Mouse (Mus musculus): ENCODE results near the gene Megf6. TPM values are rescaled to one million over a fixed set of nuclear protein-coding genes. Genes with fewer than 3 reads are reported as not detected.
A peak's percentile ranks its signal among the peaks of the same experiment; 100 is the strongest.

Megf6 gene
- polyA plus RNA-seq, 1 experiment from 2014 or later: 1.9 TPM

DNA sequence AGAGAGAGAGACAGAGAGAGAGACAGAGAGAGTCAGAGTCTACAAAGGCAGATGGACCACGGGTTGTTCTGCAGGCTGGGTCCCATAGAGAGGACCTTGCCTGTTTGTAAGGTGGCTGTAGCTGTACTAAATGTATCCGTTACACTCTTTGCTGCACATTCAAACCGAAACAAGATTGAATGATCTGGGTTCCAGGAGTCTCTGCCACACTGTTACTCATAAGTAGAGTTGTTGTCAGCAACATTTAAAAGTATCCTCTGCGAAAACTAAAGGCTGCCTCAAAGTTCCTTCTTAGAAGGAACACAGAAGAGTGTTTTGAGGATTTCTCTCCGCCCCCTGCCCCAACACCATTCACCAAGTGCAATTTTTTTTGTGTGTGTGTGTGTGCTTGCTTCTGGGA is 33.4 kb upstream of the Megf6 start:
- H3K4me1 ChIP-seq (ENCODE audit: control insufficient read depth, low read depth, low read length): peaks cover 13% of the 10 kb centered on the region
- no peak for ATAC-seq (ENCODE audit: low read depth)
- H3K36me3 ChIP-seq (ENCODE audit: control insufficient read depth, insufficient read depth): no peaks in the 10 kb centered on the region
- no peak overlapping the region for H3K4me3 ChIP-seq (ENCODE audit: low read depth, low read length)
- no peaks in the 10 kb centered on the region for H3K9me3 ChIP-seq (replicated peaks; ENCODE audit: control insufficient read depth, low read length)
- no peak overlapping the region for H3K27ac ChIP-seq (ENCODE audit: low read length)
- no peak overlapping the region for H3K4me2 ChIP-seq (ENCODE audit: low read depth, low read length)
- H3K9ac ChIP-seq (ENCODE audit: low read depth, low read length): no peak overlapping the region
- peaks cover 72% of the 10 kb centered on the region for H3K27me3 ChIP-seq (ENCODE audit: control insufficient read depth, insufficient read depth, low read depth, low read length)
- WGBS (ENCODE audit: insufficient replicate concordance): 37% methylated on average over 5 of the region's 5 CpGs

DNA sequence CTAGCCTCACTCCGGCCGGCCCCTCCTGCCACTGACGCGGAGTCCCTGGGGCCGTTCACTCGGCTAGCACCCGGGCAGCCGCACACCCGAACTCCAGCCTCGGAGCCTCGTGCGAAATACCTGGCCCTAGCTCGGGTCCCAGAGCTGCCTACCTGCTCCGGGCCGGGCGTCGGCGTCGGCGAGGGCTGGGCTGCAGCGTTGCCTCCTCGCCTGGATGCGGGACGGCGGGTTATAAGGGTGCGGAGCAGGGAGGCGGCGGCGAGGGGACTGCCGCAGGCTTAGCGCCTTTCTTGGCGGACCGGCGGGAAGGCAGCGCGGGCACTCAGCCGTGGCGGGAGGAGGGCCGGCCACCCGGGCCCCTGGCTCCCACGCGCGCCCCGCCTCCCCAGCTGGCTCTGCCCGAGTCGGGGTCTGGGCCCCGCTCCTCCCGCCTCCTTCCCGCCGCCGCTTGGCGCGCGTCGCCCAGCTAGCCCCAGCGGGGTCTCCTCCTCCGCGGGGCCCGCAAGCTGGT is 30.8 kb upstream of the Megf6 start:
- Histone ChIP-seq H3K27me3 (ENCODE audit: control insufficient read depth, insufficient read depth, low read depth, low read length) (peaks cover 65% of the 10 kb centered on the region), H3K27ac (ENCODE audit: low read length) (no peak overlapping the region), H3K9me3 (replicated peaks; ENCODE audit: control insufficient read depth, low read length) (no peaks in the 10 kb centered on the region), H3K4me3 (ENCODE audit: low read depth, low read length) (peak overlapping the region; percentile 49), H3K36me3 (ENCODE audit: control insufficient read depth, insufficient read depth) (no peaks in the 10 kb centered on the region), H3K4me1 (ENCODE audit: control insufficient read depth, low read depth, low read length) (peaks cover 24% of the 10 kb centered on the region), H3K4me2 (ENCODE audit: low read depth, low read length) (peak overlapping the region; percentile 59), H3K9ac (ENCODE audit: low read depth, low read length) (no peak overlapping the region)
- WGBS (ENCODE audit: insufficient replicate concordance): under 1% methylated on average over 59 of the region's 59 CpGs
- no peak for ATAC-seq (ENCODE audit: low read depth)

DNA sequence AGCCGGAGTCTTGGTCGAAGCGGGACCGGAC is 30.5 kb upstream of the Megf6 start, which contains the start of gene Trp73:
Gene Trp73, minus strand, starts transcription at position 27 of the 31 bp plus-strand sequence.
- H3K27ac ChIP-seq (ENCODE audit: low read length): no peak within 1 kb of the TSS
- no peaks in the 10 kb centered on the region for H3K36me3 ChIP-seq (ENCODE audit: control insufficient read depth, insufficient read depth)
- peak within 1 kb of the TSS; percentile 59 for H3K4me2 ChIP-seq (ENCODE audit: low read depth, low read length)
- peaks cover 65% of the 10 kb centered on the region for H3K27me3 ChIP-seq (ENCODE audit: control insufficient read depth, insufficient read depth, low read depth, low read length)
- H3K4me3 ChIP-seq (ENCODE audit: low read depth, low read length): peak within 1 kb of the TSS; percentile 49
- 0% methylated on average over 4 of the region's 4 CpGs for WGBS (ENCODE audit: insufficient replicate concordance)
- H3K9ac ChIP-seq (ENCODE audit: low read depth, low read length): no peak within 1 kb of the TSS
- H3K4me1 ChIP-seq (ENCODE audit: control insufficient read depth, low read depth, low read length): peaks cover 24% of the 10 kb centered on the region
- no peak for ATAC-seq (ENCODE audit: low read depth)
- H3K9me3 ChIP-seq (replicated peaks; ENCODE audit: control insufficient read depth, low read length): no peaks in the 10 kb centered on the region

DNA sequence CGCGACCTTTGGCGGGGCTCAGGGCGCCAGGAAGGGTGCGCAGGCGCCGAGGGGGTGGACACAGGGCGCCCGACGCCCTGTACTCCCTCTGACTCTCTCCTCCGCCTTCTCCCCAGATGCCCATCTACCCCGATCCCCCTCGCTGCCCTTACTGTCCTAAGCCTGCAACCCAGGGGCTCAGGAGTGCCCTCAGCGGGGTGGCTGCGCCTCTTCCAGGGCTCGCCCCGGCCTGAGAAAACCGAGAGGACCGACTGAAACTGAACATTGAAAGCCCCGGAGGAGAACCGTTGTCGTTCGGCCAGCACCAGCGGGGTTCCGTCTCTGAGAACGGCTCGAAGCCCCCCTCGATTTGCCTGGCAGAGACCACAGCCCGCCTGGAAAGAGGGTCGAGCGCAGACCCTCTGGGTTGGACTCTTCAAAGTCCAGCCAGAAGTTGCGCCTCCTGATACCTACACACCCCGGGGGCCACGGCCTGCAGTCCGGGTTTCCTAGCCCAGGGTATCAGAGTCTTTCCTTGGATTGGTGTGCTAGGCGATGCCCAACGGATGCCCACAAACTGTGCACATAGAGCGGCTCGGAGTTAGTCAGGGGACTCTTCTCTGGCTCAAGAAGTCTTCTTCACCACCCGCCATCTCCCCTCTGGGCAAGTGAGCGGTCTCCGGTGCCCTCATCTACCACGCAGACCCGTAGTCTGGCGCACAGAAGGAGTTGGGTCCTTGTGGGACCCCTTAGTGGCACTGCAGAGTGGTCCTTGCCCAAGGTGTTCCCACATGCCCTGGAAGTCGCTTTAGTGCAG is 30.1 kb upstream of the Megf6 start:
- Histone ChIP-seq H3K27ac (ENCODE audit: low read length) (no peak overlapping the region), H3K9ac (ENCODE audit: low read depth, low read length) (no peak overlapping the region), H3K27me3 (ENCODE audit: control insufficient read depth, insufficient read depth, low read depth, low read length) (peaks cover 65% of the 10 kb centered on the region), H3K4me3 (ENCODE audit: low read depth, low read length) (peak overlapping the region; percentile 49), H3K9me3 (replicated peaks; ENCODE audit: control insufficient read depth, low read length) (no peaks in the 10 kb centered on the region), H3K36me3 (ENCODE audit: control insufficient read depth, insufficient read depth) (no peaks in the 10 kb centered on the region), H3K4me1 (ENCODE audit: control insufficient read depth, low read depth, low read length) (peaks cover 24% of the 10 kb centered on the region), H3K4me2 (ENCODE audit: low read depth, low read length) (peak overlapping the region; percentile 59)
- no peak for ATAC-seq (ENCODE audit: low read depth)
- 4% methylated on average over 44 of the region's 46 CpGs for WGBS (ENCODE audit: insufficient replicate concordance)

DNA sequence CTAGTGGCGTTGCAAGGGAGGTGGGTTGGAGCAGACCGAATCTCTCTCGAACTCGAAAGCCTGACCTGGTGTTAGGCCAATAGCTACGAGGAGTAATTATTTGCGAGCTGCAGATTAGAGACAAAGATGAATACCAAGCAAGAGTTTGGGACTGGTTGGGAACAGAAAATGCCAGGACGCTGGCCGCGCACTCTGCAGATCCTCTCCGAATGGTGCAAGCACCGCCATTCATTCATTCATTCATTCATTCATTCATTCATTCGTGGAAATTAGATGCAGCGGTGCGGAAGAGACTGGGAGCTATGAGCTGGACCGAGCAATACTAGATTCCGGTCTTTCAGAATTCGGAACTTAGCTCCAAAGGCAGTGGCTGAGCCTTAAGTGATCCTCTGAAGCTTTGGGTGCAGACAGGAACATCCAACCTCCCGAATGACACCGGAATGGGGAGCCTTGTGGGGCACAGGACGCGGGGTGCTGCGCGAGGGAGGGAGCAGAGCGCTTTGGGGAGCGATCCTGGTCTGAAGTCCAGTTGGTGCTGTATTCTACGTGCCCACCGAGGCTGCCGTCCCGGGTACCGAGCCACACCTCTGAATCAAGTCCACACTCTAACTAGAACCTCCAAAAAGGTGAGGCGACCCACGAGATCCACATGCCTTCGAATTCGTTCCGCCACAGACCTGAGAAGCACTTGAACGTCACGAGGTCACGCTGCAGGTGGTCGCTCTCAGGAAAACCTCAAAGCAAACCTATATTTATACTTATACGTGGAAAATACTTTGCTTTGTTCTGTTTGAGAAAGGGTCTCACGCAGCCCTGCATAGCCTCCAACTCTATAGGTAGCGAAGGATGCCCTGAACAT is 29.3 kb upstream of the Megf6 start:
- Histone ChIP-seq H3K36me3 (ENCODE audit: control insufficient read depth, insufficient read depth) (peaks cover 1% of the 10 kb centered on the region), H3K9me3 (replicated peaks; ENCODE audit: control insufficient read depth, low read length) (no peaks in the 10 kb centered on the region), H3K27me3 (ENCODE audit: control insufficient read depth, insufficient read depth, low read depth, low read length) (peaks cover 58% of the 10 kb centered on the region), H3K9ac (ENCODE audit: low read depth, low read length) (no peak overlapping the region), H3K4me1 (ENCODE audit: control insufficient read depth, low read depth, low read length) (peaks cover 24% of the 10 kb centered on the region), H3K4me3 (ENCODE audit: low read depth, low read length) (peak overlapping the region; percentile 83; the same call in 1 of the 2 replicates), H3K27ac (ENCODE audit: low read length) (no peak overlapping the region), H3K4me2 (ENCODE audit: low read depth, low read length) (peak overlapping the region; percentile 83)
- WGBS (ENCODE audit: insufficient replicate concordance): 3% methylated on average over 42 of the region's 42 CpGs
- ATAC-seq (ENCODE audit: low read depth): no peak

DNA sequence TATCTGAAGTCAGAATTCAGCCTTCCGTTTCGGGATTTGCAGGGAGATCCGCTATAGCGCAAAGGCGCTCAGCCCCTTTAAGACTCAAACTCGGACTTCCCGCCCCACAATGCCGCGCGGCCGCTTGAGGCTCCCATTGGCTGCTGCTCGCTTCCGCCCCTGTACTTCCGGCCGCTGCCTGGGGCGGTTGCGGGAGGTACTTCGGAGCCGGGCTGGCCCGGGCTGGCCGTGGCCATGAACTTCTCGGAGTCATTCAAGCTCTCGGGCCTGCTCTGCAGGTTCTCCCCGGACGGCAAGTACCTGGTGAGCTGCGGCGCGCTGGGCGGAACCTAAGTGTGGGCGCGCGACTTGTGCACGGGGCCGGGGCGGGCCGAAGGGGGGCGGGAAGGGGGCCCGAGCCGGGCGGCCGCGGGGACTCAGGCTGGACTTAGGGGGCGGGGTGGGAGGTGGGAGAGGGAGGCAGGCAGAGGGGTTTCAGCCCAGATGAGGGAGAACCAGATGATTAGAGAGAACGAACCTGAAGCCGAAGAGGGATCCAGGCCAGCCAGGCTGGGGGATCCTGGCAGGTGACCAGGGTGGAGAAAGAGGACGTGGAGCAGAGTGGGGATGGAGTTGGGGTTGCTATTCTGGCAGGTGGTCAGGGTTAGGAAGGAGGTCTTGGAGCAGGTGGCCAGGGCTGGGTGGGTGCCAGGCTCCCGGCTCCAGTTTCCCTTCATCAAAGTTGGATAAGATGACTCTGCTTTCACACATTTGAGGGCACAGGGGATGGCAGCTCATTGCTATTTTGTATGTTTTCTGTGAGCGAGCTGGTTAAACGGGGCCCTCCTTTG is 28.1 kb upstream of the Megf6 start, which contains the start of gene Wrap73:
Gene Wrap73, plus strand, starts transcription at position 162 of the 830 bp plus-strand sequence.
- Histone ChIP-seq H3K36me3 (ENCODE audit: control insufficient read depth, insufficient read depth) (peaks cover 6% of the 10 kb centered on the region), H3K4me3 (ENCODE audit: low read depth, low read length) (peak within 1 kb of the TSS; percentile 83), H3K4me1 (ENCODE audit: control insufficient read depth, low read depth, low read length) (peaks cover 24% of the 10 kb centered on the region), H3K27ac (ENCODE audit: low read length) (peak within 1 kb of the TSS; percentile 77), H3K27me3 (ENCODE audit: control insufficient read depth, insufficient read depth, low read depth, low read length) (peaks cover 47% of the 10 kb centered on the region), H3K4me2 (ENCODE audit: low read depth, low read length) (peak within 1 kb of the TSS; percentile 83), H3K9me3 (replicated peaks; ENCODE audit: control insufficient read depth, low read length) (no peaks in the 10 kb centered on the region), H3K9ac (ENCODE audit: low read depth, low read length) (peak within 1 kb of the TSS; percentile 88)
- 2% methylated on average over 49 of the region's 49 CpGs for WGBS (ENCODE audit: insufficient replicate concordance)
- ATAC-seq (ENCODE audit: low read depth): peak; percentile 98

DNA sequence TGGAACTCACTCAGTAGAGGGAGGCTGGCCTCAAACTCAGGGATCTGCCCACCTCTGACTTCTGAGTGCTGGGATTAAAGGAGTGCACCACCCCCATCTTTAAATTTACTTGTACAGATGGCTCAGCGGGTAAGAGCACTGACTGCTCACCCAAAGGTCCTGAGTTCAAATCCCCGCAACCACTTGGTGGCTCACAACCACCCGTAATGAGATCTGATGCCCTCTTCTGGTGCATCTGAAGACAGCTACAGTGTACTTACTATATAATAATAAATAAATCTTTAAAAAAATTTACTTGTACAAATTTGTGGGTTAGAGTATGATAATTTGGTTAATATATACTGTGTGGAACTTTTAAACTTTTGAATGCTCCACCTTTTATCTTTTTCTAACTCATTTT is 25.8 kb upstream of the Megf6 start:
- Histone ChIP-seq H3K9ac (ENCODE audit: low read depth, low read length) (no peak overlapping the region), H3K9me3 (replicated peaks; ENCODE audit: control insufficient read depth, low read length) (no peaks in the 10 kb centered on the region), H3K4me2 (ENCODE audit: low read depth, low read length) (no peak overlapping the region), H3K27me3 (ENCODE audit: control insufficient read depth, insufficient read depth, low read depth, low read length) (peaks cover 24% of the 10 kb centered on the region), H3K36me3 (ENCODE audit: control insufficient read depth, insufficient read depth) (peaks cover 15% of the 10 kb centered on the region), H3K27ac (ENCODE audit: low read length) (no peak overlapping the region), H3K4me1 (ENCODE audit: control insufficient read depth, low read depth, low read length) (peaks cover 21% of the 10 kb centered on the region), H3K4me3 (ENCODE audit: low read depth, low read length) (no peak overlapping the region)
- WGBS (ENCODE audit: insufficient replicate concordance): 76% methylated on average over 3 of the region's 3 CpGs
- ATAC-seq (ENCODE audit: low read depth): no peak

DNA sequence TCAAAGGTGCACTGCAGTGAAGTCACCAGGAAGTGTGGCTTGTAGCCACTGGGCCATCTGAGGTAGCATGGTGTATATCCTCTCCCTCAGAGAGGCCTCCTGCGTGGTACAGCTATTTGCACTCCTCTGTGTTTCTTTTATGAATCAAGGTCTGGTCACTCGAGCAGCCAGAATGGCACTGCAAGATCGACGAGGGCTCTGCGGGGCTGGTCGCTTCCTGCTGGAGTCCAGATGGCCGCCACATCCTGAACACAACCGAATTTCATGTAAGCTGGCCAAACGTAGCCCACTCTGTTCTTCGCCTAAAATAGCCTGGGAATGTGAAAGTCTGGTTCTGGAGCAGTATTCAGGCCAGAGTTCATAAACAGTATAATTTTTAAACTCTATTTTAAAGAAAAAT is 24.2 kb upstream of the Megf6 start:
- Histone ChIP-seq H3K4me3 (ENCODE audit: low read depth, low read length) (no peak overlapping the region), H3K4me2 (ENCODE audit: low read depth, low read length) (no peak overlapping the region), H3K27ac (ENCODE audit: low read length) (no peak overlapping the region), H3K9me3 (replicated peaks; ENCODE audit: control insufficient read depth, low read length) (no peaks in the 10 kb centered on the region), H3K4me1 (ENCODE audit: control insufficient read depth, low read depth, low read length) (peaks cover 15% of the 10 kb centered on the region), H3K27me3 (ENCODE audit: control insufficient read depth, insufficient read depth, low read depth, low read length) (peaks cover 7% of the 10 kb centered on the region), H3K36me3 (ENCODE audit: control insufficient read depth, insufficient read depth) (peaks cover 17% of the 10 kb centered on the region), H3K9ac (ENCODE audit: low read depth, low read length) (no peak overlapping the region)
- ATAC-seq (ENCODE audit: low read depth): no peak
- WGBS (ENCODE audit: insufficient replicate concordance): 70% methylated on average over 10 of the region's 10 CpGs
